Mouse (Mus musculus) cerebellum, postnatal 36 days (tissue): ENCODE results near the gene Gga3.
A peak's percentile ranks its signal among the peaks of the same experiment; 100 is the strongest.

Source experiments
- DNase-seq, 2 experiments: peaks; one replicate each; pipeline ENCODE4 v3.0.0; 2021 to 2022; ENCODE audit warnings: mixed read lengths in 2 of 2

Gene Gga3

GRCm38 (mm10) chr11:115630532-115631504 lies 27.0 kb upstream of the Gga3 start:
- no peak for DNase-seq

- no peak for DNase-seq
Measured at GRCm38 (mm10) chr11:115629734-115630531, 26.1 kb upstream of the Gga3 start.

GRCm38 (mm10) chr11:115628465-115629101 lies 24.7 kb upstream of the Gga3 start:
- DNase-seq: no peak

- DNase-seq: peak; percentile 100
Measured at GRCm38 (mm10) chr11:115627705-115628464, 24.0 kb upstream of the Gga3 start, which contains the start of gene Slc25a19. TSS of gene Slc25a19 (minus strand) at chr11:115628295.

GRCm38 (mm10) chr11:115626824-115627616 lies 23.2 kb upstream of the Gga3 start:
- DNase-seq: no peak

- no peak for DNase-seq
Measured at GRCm38 (mm10) chr11:115625877-115626276, 22.0 kb upstream of the Gga3 start.

GRCm38 (mm10) chr11:115623487-115624070 lies 19.7 kb upstream of the Gga3 start:
- DNase-seq: no peak

- no peak for DNase-seq
Measured at GRCm38 (mm10) chr11:115619949-115620348, 16.1 kb upstream of the Gga3 start.

GRCm38 (mm10) chr11:115618732-115619516 lies 15.1 kb upstream of the Gga3 start:
- DNase-seq: no peak

GRCm38 (mm10) chr11:115618001-115618400 lies 14.2 kb upstream of the Gga3 start:
- no peak for DNase-seq

- DNase-seq: no peak
Measured at GRCm38 (mm10) chr11:115616893-115617292, 13.0 kb upstream of the Gga3 start.

- no peak for DNase-seq
Measured at GRCm38 (mm10) chr11:115616371-115616770, 12.5 kb upstream of the Gga3 start.

GRCm38 (mm10) chr11:115615875-115616274 lies 12.0 kb upstream of the Gga3 start:
- no peak for DNase-seq

- DNase-seq: no peak
Measured at GRCm38 (mm10) chr11:115615108-115615825, 11.4 kb upstream of the Gga3 start.

GRCm38 (mm10) chr11:115614346-115615107 lies 10.7 kb upstream of the Gga3 start:
- DNase-seq: no peak

GRCm38 (mm10) chr11:115613138-115613945 lies 9.5 kb upstream of the Gga3 start:
- DNase-seq: no peak

GRCm38 (mm10) chr11:115612410-115613137 lies 8.7 kb upstream of the Gga3 start, which contains the start of gene Mif4gd:
TSS of gene Mif4gd (minus strand) at chr11:115612969.
- peak; percentile 88 to 89 for DNase-seq
